Mouse (Mus musculus): ENCODE measurements around the gene Clec16a.
A peak's percentile ranks its signal among the peaks of the same experiment; 100 is the strongest.

Gene Clec16a

DNA sequence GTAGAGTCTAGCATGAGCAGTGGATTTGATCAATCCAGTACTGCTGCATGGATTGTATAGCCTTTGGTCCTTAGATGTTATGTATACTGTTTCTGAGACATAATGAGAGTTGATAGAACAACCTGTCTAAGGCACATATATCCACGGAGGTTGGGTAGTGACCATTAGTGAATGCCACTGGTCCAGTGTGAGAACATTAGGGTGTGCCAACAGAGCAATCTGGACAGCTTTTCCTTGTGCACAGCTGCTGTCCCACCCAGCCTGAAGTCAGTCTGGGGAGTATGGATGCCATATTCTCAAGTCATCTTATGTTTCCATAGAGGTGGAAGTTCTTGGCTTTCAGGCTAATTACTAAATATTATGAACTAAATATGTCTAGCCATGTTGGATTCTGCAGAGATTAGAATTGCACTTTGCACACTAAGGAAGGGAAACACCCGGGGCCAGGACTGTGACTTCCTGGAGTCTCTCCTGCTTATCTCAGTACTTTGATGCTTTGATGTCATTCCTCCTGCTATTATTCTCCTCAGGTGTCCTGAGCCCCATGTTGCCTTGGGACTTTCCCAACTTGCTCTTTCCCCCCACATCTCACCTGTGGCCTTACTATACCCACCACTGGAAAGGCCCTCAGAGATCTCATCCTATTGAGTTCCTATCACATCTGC is 36.2 kb downstream of the Clec16a start:
- no peak for DNase-seq (ENCODE audit: extremely low spot score)

DNA sequence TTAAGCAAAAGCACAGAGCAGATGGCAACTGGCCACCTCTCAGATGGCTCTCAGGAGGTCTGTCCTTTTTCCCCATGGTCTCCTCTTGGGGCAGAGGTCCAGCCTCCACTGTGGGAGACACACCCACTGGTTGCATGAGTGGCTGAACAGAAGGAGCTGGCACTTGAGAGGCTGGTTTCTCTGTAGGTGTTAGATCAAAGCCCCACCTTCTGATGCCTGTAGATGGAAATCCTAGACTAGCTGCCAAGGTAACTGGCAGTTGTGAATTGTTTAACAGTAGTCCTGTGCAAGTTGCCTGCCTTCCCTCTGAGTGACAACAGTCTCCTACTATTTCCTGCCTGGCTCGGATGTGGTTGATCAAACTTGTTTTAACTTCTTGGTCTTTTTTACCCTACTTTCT is 40.0 kb downstream of the Clec16a start:
- no peak for DNase-seq (ENCODE audit: extremely low spot score)

DNA sequence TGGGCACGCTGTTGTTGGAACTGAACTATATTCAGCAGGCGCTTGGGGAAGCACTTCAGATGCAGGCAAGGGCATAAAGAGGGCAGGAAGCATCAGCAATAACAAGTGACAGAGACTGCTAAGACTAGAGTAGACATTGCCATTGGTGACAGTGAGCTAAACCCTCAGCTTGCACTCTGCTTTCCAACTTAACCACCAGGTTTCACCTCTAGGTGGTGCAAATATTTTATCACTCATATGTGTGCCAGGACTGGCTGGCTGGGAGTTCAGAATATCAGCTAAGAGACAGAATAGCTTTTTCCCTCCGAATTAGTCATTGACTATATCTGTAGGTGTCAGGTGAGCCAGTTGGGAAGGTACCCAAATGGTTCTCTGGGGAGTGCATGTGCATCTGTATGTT is 41.4 kb downstream of the Clec16a start:
- no peak for DNase-seq (ENCODE audit: extremely low spot score)

DNA sequence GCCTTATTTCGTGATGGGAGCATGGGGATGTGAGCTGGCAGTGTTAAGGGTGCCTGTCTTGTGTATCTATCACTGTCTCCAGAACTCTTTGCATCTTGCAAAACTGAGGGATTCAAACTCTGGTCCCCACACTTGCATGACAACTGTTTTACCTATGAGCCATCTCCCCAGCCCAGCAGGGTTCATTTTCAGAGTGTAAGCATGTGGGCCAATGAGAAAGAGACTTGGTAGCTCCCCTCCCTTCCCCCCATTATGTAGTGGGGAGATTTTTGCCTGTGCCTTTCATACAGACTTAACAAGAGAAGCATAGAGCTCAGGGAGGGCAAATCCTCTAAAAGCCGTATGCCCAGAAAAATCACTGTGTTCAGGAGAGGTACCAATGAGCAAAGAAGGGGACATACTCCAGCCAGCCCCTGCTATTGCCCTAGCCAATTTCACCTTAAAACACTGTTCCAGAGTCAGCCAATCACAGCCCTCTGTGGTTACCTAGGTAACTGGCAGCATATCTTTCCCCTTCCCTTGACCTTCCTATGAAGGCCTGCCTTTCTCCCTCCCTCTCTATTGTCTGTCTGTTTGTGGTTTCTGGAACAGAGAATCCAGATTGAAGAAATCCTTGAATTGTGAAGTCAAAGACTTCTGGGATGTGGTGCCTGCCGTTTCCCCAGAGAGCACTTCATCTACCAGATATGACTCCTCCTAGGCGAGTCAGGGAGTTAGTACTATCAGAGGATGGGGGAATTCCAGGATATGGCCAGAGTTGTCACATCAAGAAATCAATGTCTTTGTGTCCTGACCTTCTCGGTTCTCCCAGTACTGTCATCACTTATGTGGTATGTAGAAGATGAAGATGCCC is 55.0 kb downstream of the Clec16a start:
- no peak for DNase-seq (ENCODE audit: extremely low spot score)

- DNase-seq (ENCODE audit: extremely low spot score) = no peak
Measured at GRCm38 (mm10) chr16:10607802-10608201, 62.7 kb downstream of the Clec16a start.

GRCm38 (mm10) chr16:10609921-10610320 is 64.8 kb downstream of the Clec16a start:
- no peak for DNase-seq (ENCODE audit: extremely low spot score)

- DNase-seq (ENCODE audit: extremely low spot score) = no peak
Measured at GRCm38 (mm10) chr16:10610801-10611200, 65.7 kb downstream of the Clec16a start.

DNA sequence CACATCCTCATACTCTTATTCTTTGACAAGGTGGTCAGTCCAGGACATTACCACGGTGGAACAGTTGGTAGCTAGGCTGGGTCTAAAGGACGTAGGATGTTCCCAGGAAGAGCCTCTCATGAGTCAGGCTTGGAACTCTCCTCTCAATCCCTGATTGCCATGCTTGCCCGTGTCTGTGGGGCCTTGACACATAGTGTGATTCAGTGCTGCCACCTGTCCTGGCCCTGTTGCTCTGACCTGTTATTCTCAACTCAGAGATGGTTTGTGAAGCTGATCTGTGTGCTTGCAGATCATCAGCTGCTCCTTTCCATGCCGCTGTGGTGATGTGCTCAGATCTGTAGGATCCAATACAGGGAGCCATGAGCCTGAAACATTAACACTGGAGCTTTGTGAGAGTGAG is 66.2 kb downstream of the Clec16a start:
- DNase-seq (ENCODE audit: extremely low spot score) = no peak

GRCm38 (mm10) chr16:10613996-10614395 is 68.9 kb downstream of the Clec16a start:
- no peak for DNase-seq (ENCODE audit: extremely low spot score)

DNA sequence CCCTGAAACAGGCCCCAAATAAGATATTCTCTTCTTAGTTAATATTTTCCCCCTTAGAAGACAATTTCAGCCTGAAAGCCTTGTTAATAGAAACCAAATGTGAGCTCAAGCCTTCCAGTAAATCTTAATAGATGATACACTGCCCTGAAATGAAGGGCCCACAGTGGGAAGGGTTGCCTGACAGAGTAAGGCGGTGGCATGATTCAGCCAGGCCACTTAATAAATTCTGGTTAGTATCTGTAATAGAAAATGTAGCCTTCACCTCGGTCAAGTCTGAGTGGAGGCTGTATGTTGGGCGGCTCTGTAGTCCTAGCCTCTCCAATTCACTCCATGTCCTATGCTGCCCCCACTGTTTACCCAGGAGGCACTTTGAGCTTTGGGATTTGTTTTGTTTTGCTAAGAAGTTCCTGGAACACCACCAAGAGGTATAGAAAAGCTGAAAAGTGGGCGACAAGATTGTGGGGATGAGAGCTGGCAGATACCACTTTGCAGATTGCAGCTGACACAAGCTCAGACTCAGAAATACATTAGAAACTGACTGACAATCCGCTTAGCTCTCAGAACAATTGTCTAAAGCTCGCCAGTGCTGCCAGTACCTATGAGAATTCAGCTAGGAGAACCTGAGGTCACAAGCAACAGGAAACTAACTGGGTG is 75.9 kb downstream of the Clec16a start:
- no peak for DNase-seq (ENCODE audit: extremely low spot score)

DNA sequence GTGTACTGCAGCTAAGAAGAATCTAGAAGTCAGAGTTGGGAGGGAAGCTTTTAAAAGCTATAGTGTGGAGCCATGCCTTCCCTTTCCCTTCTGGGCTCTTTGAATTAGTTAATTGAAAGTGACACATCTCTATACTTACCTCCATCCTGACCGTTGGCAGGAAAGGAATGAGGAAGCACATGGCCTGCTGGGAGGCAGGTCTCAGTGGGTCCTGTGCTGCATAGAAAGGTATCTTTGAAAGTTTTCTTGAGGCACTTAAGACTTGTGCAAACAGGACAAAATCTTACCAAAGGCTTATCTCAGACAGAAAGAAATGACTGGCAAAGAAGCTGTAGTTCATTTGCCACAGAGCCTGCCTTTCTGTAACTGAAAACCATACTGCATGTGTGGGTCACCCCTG is 76.6 kb downstream of the Clec16a start:
- DNase-seq (ENCODE audit: extremely low spot score) = no peak

- no peak for DNase-seq (ENCODE audit: extremely low spot score)
Measured at GRCm38 (mm10) chr16:10626116-10626515, 81.0 kb downstream of the Clec16a start.

DNA sequence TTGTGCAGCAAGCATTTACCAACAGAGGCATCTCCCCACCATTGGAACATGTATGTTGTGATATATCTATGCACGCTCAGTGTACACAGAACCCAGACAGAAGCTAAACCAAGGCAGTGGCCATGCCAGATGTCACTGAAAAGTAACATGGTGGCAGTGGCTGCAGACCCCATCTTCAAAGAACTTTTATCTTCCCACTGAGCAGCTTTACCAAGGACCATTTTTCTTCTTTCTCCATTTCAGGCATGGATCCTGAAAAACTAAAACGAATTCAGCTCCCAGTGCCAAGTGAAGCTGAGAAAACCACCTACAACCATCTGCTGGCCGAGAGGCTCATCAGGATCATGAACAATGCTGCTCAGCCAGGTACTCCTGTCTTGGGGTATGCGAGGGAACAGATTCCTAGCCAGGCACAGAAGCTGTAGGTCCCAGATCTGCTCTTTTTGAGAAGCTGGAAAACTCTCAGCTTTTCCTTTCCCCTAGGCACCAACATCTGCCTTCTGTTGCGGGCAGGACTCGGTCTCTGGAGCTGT is 82.1 kb downstream of the Clec16a start:
- no peak for DNase-seq (ENCODE audit: extremely low spot score)

DNA sequence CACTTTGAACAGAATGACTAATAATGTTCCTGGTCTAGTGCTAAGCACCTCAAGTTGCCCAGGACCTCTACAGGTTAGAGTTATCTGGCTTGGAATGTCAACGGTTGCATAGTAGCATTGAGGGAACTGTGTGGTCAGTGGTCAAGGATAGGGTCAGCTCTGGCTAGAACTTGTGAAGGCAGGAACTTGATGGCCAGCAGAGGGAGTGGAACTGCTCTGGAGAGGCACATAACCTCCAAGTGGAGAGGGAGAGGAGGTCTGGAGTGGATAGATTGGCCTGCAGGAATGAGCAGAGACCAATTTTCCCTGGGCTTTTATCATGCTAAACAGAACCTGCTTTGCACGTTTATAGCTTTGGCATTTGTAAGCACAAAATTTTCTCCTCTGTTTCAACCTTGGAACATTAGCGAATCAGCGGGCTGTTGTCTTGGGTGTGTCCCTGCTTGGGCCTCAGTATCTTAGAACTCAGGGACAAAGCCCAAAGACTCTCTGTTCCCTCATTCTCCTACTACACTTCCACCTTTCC is 83.0 kb downstream of the Clec16a start:
- no peak for DNase-seq (ENCODE audit: extremely low spot score)

DNA sequence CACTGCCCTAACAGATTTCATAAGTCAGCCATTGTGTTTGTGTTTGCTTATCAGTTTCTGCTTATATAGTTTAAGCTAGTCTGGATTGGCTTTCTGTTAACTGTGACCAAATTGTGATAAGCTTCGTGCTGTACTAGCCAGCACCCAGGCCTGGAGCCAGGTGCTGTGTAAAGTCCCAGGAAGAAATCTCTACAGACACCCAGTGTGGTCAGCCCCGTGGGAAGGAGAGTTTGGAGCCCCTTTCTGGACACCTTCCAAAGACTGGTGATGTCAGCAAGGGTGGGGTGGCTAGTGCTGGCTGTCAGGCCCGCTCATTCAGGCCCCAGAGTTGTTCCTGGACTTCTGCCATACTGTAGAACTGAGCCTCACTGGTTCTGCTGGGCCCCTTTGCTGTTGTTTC is 83.8 kb downstream of the Clec16a start:
- DNase-seq (ENCODE audit: extremely low spot score) = no peak

DNA sequence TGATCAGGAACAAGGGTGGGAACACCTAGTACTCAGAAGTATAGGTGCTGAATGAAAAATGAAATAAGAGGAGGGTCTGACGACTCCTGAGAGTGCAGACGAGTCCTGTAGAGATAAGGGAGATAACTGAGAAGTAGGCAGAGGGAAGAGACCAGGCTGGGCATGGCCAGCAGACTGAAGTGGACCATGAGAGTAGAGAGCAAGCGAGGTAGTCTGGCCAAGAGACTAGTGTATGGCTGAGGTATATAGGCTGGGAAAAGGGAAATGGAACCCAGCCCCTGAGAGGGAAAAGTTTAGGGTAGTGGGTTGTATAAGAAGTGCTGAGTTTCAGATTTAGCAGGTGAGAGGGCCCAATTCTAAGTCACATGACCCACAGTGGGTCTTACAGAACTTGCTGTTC is 84.2 kb downstream of the Clec16a start:
- no peak for DNase-seq (ENCODE audit: extremely low spot score)

- DNase-seq (ENCODE audit: extremely low spot score) = no peak
Measured at GRCm38 (mm10) chr16:10634940-10635339, 89.8 kb downstream of the Clec16a start.

- no peak for DNase-seq (ENCODE audit: extremely low spot score)
Measured at GRCm38 (mm10) chr16:10637898-10638297, 92.8 kb downstream of the Clec16a start.

DNA sequence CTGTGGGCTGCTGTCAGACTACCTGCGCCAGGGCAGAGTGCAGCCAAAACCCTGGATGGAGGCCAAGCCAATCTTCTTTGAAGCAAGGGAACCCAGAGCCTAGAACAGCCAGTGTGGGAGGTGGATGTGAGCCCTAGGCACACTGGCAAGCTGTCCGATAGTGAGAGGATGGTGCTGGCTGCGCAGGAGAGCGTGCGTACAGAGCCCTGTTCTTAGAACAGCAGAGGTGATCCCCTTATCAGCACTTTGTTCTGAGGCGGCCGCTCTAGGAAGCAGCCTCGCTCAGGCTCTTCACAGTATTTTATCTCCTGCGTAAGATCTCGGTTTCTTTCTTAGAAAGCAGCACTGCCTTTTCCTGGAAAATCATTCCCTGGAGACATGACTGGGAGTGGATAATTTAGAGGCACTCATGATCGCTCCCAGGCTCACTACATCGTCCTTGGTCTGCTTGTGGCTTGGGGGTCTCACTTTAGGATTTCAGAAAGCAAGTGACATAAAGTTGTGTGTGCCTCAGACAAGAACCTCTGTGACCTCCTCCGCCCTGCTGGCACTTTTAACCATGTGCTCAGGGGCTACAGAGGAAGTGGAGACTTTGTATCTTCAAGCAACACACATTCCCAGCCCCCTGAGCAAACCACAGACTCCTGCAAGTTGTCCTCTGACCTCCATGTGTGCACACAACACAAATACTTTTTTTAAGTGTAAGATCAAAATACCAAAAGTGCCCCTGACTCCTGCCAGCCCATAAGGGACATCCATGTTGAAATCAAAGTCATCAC is 94.2 kb downstream of the Clec16a start:
- DNase-seq (ENCODE audit: extremely low spot score) = no peak

- peak; percentile 73 for DNase-seq (ENCODE audit: extremely low spot score)
Measured at GRCm38 (mm10) chr16:10640041-10640440, 94.9 kb downstream of the Clec16a start.

GRCm38 (mm10) chr16:10641146-10641545 is 96.0 kb downstream of the Clec16a start:
- DNase-seq (ENCODE audit: extremely low spot score) = no peak

Measured in embryo, embryonic 9.5 days (tissue).